Mouse (Mus musculus) testis, adult 2 months (tissue): ENCODE measurements around the gene Ccdc61.

ENCODE experiments used
- CTCF ChIP-seq: fragments of 200-500 bp; IDR thresholded peaks from 2 replicates; pipeline ENCODE4 v1.5.1; 2012; ENCODE audit warnings: low read depth, mild to moderate bottlenecking, inconsistent platforms, low read length, moderate library complexity; ENCODE audit not compliant: control insufficient read depth, insufficient read depth, insufficient replicate concordance
- POLR2A ChIP-seq: fragments of 200-500 bp; IDR thresholded peaks from 2 replicates; pipeline ENCODE4 v1.6.1; 2012; ENCODE audit warnings: low read depth, mild to moderate bottlenecking, inconsistent platforms, low read length, moderate library complexity; ENCODE audit not compliant: control insufficient read depth

GRCm38 (mm10) chr7:18909797-18910196 lies 418 bp downstream of the Ccdc61 start:
- no peak for TF ChIP-seq CTCF
- TF ChIP-seq POLR2A = no peak
